Mouse (Mus musculus) CH12.LX (cell line): Measurements from ENCODE around the gene Fxr2.
A peak's percentile ranks its signal among the peaks of the same experiment; 100 is the strongest.

Source experiments
- BHLHE40 ChIP-seq: IDR thresholded peaks from 2 replicates; pipeline ENCODE4 v1.6.1; 2011; ENCODE audit warnings: mild to moderate bottlenecking, low read depth, low read length, improper control_type of control experiment
- CHD2 ChIP-seq: IDR thresholded peaks from 2 replicates; pipeline ENCODE4 v1.6.1; 2011; ENCODE audit warnings: low read length, improper control_type of control experiment
- CTCF ChIP-seq, 2 experiments: IDR thresholded peaks in 1 of 2; conservative IDR thresholded peaks in 1 of 2; 2 replicates each; pipeline ENCODE4 v1.5.1; 2011 to 2012; ENCODE audit warnings: low read depth in 2 of 2, low read length in 2 of 2, improper control_type of control experiment in 1 of 2, inconsistent platforms in 1 of 2, mild to moderate bottlenecking in 1 of 2, moderate library complexity in 1 of 2
- ELF1 ChIP-seq: IDR thresholded peaks from 2 replicates; pipeline ENCODE4 v1.6.1; 2014; ENCODE audit warnings: low read depth, mild to moderate bottlenecking, inconsistent platforms, low read length, improper control_type of control experiment
- MAX ChIP-seq: IDR thresholded peaks from 2 replicates; pipeline ENCODE4 v1.6.1; 2011; ENCODE audit warnings: low read length, improper control_type of control experiment
- PAX5 ChIP-seq: IDR thresholded peaks from 2 replicates; pipeline ENCODE4 v1.6.1; 2012; ENCODE audit warnings: low read length, inconsistent platforms, mixed read lengths
- POLR2A ChIP-seq: IDR thresholded peaks from 2 replicates; pipeline ENCODE4 v1.6.1; 2011; ENCODE audit warnings: low read depth, mild to moderate bottlenecking, improper control_type of control experiment, low read length
- POLR2AphosphoS2 ChIP-seq: IDR thresholded peaks from 2 replicates; pipeline ENCODE4 v1.6.1; 2011; ENCODE audit warnings: low read depth, low read length, improper control_type of control experiment
- TCF12 ChIP-seq: IDR thresholded peaks from 2 replicates; pipeline ENCODE4 v1.6.1; 2014; ENCODE audit warnings: low read depth, mild to moderate bottlenecking, inconsistent platforms, low read length, improper control_type of control experiment
- USF1 ChIP-seq: IDR thresholded peaks from 2 replicates; pipeline ENCODE4 v1.6.1; 2014; ENCODE audit warnings: low read depth, mild to moderate bottlenecking, inconsistent platforms, low read length, improper control_type of control experiment
- USF2 ChIP-seq: conservative IDR thresholded peaks from 2 replicates; pipeline ENCODE4 v1.6.1; 2011; ENCODE audit warnings: low read depth, low read length, improper control_type of control experiment

DNA sequence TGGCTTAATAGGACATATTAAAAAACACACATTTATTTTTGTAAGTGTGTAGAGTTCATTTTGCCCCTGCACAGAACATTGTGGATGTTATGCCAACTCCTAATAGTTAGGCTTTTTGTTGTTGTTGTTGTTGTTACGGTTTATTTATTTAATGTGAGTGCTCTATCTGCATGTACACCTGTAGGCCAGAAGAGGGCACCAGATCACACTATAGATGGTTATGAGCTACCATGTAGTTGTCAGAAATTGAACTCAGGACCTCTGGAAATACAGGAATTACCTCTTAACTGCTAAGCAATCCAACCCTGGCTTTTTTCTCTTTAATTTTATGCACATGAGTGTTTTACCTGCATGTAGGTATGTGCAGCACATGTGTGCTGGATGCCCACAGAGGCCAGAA, 3.0 kb upstream of the Fxr2 start:
- TF ChIP-seq ELF1 (no peak), POLR2AphosphoS2 (no peak), CTCF (conservative IDR thresholded peaks at IDR 0.05 in 1 of 2, IDR thresholded peaks at IDR 0.05 in 1 of 2; ENCODE audit: low read depth in 2 of 2, low read length in 2 of 2) (peak; percentile 67 to 76), POLR2A (no peak), PAX5 (no peak), TCF12 (no peak), USF1 (no peak), USF2 (no peak), CHD2 (no peak), MAX (no peak), BHLHE40 (no peak)
